Mouse (Mus musculus): Measurements from ENCODE around the gene March6.

The March6 gene

DNA sequence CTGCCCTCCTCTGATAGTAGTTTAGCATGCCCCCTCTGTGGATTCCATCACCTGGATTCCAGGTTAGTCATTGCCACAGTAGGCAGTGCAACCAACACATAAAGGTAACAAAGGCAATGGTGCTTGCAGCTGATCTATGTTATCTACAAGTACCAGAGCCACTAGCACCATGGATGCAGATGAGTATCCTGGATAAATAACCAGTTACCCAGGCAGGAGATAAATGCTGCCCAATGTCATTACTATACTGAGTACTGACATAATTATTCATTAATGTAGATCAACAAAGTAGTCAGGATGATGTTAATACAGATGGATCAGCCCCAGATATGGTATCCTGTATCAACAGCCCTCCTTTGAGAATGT lies 19.5 kb downstream of the March6 start:
- no peak for DNase-seq

DNA sequence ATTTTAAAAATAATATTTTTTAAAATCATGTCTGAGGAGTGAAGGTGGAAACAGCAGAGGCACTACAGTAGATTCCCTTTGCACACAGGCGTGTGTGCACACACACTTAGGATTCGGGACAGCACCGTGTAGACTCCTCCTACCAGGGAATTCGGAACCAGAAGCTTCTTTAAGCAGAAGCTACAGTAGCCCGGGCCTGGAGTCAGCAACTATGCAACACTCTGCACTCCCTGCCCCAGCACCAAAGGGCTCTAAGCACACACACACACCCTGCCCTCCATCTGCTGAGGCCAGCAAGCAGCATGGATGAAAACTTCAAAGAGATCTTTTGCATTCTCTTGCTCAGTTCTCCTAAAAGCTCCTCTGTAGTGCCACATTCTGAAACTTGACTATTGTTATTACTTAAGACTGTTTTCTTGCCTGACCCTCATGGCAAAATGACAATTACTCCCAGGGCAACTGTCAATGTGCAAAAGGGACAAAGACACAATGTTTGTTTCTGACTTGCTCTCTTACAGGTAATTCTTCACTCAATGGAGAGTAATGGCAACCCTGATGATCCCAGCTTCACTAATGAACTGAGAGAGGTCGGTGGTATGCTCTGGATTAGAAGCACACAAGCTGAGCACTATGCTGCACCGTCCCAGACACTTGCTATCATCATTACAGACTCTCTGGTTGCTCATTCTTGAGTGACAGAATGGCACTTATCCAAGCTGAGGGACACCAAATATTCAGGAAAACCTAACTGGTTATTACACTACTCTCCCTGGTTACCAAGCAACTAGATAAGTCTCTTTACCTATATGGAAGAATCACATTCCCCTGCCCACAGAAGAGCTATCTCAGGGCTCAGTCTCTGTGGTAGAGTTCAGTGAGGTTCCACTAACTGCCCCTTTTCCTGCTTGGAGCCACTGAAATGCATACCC lies 20.1 kb downstream of the March6 start:
- no peak for DNase-seq

DNA sequence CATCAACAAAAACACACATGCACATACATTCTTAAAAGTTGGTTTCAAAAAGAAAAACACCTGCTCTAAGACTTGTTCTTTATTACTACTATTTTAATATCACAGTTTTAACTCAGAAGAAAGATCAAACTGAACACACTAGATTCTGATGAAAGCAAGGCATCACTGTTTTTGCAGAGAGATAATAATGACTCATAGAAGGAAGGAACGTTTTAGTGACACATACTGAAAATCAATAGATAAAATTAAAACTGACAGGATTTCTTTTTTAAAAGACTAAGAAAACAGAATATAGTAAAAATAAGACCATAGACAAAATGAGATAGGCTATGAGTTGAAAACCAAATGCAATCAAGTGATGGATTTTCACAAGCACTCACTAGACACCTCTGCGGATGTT lies 25.8 kb downstream of the March6 start:
- DNase-seq, result no peak

DNA sequence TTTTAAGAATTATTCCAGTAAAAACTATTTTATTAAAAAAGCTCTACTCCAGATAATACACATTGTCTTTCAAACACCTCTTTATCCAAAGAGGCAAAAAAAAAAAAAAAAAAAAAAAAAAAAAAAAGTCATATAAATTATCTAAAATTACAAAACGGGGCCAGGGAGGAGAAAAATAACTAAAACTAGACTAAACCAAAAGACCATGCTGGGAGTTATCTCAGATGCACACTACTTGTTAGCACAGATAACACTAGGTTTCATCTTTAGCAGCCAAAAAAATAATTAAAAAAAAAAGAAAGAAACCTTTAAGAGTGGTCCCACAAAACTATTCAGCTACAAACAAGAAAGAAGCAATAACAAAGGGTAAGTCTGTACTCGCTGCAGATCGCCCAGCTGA lies 27.4 kb downstream of the March6 start:
- no peak for DNase-seq

DNA sequence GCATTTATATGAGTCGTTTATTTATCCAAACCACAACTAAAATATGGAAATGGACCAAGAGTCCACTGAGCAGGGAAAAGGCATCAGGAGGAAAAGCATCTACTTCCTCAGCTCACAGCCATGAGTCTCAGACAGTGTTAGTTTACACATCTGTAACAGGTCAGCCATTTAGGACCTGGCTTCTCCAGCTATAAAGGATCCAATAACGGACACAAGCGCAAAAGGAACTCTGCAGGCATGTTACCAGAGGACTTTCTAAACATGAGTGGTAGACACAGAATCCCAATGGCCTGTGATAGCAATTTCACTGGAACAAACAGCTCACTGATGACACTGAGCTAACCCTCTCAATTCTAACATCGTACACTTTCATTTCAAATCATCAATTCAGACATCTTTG lies 27.9 kb downstream of the March6 start:
- DNase-seq, result no peak

DNA sequence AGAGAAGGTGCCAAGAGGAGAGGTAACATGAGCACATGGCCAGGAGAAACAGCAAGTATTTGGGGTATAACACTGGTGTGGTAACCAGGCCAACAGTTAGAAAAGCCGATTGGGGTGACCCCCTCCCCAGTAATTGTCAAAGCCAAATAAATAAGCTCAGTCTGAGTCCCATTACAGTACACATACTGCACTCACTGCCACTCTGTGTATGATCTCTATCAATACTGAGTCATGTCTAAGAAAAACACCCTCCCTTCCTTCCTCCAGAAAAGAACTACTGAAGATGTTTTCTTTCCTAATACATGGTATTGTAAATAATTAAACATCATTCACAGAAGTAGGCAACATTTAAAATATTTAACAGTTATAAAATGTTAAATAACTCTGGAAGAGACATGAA lies 28.5 kb downstream of the March6 start:
- DNase-seq, result no peak

DNA sequence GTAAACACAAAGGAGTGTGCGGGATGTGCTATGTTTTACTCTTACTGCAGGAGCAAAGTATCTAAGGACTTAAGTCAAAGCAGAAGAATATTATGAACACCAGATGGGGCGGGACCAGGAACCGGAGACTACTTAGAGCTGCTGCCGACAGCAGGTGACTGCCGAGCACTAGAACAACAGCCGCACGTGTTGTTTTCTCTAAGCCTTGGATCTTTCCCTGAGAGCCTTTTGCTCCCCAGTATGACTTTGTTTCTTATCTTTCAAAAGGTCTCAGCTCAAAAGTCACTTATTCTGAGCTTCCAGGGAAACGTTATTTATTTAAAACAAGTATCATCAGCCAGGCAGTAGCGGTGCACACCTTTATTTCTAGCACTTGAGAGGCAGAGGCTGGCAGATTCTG lies 36.0 kb downstream of the March6 start:
- no peak for DNase-seq

DNA sequence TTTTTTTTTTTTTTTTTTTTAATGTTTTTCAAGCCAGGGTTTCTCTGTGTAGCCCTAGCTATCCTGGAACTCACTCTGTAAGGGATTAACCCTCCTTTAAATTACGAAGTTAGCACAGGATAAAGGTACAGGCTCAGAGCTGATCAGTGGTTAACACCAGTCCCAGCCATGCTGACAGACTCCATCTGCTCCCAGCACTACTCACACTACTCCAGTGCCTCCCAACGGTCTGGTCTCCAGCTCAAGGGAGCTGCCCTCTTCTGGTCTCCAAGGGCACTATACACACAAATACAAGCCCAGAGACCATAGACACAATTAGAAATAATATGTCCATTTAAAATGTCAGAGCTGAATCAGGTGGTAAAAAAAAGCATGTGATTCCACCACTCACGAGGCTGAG lies 36.5 kb downstream of the March6 start:
- no peak for DNase-seq

DNA sequence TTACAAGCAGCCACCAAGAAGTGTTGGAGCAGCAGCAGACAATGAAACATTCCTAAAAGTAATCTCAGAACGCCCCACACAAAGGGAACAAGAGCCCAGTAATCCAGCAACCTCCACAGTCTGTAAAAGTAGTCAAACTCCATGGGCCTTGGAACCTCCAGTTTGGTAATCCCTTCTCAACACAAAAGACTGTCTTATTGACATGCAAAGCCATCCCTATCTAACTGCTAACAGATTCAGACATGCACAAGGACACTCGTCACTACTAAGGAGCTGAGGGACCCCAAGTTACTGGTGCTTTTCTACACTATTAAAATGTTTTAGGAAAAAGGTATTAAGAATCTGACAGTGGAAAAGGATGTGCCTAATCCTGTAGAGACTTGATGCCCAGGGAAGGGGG lies 43.4 kb downstream of the March6 start:
- no peak for DNase-seq

DNA sequence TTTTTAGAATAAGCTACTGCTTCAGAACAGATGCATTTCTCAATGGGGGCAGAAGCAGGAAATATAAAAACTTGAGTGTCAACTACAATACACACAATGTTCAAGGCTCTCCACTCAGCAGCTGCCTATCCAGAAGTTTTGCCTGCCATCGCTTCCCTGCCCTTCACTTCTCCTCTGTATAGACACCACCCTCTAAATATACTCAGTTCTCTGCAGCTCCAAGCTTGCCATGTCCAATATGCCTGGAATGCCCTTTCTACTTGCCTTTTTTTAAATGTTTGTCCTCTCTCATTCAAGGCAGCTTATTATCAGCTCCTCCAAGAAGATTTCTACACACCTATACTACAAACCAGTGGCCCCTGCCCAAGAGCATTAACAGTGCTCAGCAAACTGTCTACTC lies 54.2 kb downstream of the March6 start:
- DNase-seq, result no peak

DNA sequence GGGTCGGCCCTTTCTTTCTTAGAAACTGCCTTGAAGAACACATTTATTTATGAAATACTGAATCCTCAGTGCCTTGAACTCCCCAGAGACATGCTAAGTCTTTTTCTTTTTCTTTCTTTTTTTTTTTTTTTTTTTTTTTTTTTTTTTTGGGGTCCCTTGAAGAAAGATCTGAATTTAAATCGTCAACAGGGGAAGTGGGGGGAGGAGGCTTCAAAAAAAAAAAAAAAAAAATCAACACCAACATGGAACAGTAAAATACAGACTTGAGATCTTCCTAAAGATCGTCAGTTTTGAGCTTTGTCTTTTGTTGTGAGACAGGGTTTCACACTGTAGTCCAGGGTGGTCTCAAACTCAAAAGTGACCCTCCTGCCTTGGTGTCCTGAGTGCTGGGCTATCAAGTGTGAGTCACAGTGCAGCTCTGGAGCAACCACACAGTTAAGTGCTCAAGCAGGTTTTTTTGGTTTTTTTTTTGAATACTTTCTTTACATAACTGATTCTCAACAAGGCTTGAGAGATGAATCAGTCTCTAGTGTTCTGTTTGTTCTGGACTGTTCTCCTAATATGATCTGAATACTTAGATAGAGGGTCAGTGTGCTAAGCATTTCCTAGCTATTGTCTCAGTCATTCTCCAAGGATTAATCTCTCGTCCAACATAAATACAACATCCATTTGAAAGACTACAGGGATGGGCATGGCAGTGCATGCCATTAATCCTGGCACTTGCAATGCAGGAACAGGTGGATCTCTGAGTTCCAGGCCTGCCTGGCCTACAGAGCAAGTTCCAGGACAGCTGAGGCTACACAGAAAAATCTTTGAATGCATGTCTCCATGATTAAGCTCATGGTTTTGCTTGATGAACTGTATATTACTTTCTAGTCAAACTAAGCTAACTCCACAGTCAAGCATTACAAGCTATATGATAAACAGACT lies 57.9 kb downstream of the March6 start:
- no peak for DNase-seq

DNA sequence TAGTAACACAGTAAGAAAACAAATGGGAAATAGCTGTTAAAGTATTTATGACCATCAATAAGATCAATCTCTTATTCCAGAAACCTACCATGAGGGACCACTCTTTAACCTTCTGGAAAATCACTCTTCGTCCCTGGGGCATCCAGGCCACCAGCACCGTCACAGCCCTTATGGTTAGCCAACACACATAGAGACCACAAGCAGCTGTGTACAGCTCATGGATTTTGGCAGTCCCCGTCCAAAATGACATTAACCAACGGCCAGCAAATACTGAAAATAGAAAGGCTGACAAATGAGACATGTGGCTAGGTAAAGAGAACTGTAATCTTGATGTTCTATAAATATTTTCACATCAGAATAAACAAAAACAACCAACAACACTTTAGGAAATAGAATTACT lies 59.3 kb downstream of the March6 start:
- DNase-seq, result no peak

DNA sequence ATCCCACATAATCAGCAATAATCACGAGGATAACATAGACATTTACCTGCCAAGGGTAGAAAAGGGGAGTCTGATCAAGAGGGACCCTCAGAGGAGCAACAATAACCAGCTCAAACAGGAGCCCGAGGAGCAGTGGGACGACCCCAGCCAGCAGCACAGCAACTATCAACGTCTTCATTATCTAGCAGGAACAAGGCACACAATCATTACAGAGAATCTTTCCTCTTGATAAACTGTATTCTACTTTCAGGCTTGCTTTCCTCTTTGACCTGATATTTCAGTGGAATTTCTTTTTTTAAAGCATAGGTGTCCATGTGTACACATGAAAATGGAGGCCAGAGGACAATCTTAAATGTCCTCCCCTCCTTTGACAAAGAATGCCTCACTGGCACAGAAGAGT lies 61.4 kb downstream of the March6 start:
- no peak for DNase-seq

DNA sequence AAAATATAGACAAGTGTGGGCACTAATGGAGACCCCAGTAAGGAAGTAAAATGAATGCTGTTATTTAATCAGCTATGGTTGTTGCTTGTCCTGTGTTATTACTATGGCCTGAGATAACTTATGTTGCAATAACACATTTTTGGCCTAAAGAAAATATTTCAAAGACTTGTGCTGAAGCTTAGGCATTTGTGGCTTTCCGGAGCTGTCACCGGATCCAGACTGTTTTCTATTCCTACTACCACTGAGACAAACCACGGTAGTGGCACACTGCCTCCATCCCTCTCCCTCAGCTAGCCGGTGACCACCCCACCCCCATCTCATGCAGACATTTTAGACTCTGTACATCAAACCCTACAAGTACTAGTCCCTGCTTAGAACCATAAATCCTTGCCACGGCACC lies 62.0 kb downstream of the March6 start:
- no peak for DNase-seq

DNA sequence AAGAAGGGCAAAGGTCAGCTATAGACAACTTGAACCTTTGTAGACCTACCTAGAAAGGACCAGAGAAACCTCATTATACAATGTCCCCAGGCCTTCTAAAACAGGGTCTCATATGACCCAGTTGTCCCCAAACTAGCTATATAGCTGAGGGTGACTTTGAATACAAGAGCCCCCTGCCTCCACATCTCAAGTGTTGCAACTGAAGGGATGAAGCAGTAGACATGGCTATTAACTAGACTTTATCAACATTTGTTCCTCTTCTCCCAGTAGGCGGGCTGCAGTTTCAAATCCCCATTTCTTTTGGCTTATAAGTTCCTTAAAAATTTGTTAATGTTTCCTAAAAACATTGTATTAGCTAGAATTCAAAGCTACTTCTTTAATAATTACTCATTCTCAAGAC lies 64.1 kb downstream of the March6 start:
- DNase-seq, result no peak

DNA sequence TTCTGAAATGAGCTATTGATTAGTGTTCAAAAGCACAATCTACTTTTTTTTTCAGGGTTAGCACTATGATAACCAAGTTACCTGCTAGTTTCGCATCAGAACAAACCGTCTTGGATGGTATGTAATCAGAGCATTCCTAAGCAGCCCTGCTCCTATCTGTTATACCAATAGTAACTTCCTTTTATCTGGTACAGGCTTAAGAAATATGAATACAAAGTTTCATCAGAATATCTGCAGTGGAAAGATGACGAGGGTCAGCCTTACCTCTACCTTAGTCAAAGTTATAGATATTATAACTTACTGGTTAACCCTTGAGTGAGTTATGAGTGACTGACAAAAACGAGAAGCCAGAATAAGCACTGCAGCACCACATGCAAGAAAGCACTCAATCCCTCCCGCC lies 64.6 kb downstream of the March6 start:
- no peak for DNase-seq

DNA sequence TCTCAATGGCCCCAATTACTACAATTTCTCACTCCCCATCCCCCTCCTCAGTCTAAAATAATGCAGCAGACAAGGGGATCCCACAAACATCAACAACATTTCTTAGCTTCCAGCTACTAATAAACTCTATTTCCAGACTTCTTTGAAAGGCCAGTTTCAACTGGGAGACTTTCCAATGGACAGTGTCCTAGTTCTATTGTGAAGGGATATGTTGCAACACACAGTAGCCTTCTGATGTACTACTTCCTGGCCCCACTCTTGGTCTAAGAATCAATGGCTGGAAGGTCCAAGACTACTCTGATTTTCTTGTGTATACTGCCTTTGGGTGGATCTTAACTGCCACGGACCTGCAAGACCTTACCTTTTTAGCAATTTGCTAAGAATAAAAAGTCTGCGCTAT lies 65.0 kb downstream of the March6 start:
- no peak for DNase-seq

DNA sequence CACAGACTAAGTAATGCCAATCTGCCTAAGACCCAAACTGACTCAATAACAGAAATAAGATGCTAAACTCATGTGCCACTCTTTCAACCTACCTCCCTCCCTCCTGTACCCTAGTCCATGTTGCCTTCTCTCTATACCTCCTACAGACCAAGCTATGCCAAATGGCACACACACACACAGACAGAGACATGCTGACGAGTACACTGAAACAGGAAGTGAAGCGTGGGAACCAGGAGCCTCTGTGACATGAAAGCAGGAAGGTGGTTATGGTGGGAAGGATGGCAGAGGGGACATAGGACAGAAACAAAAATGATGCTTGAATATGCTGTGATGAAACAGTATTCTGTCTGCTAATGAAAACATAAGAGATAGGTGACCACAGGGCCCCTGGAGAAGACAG lies 70.3 kb downstream of the March6 start:
- DNase-seq, result no peak

DNA sequence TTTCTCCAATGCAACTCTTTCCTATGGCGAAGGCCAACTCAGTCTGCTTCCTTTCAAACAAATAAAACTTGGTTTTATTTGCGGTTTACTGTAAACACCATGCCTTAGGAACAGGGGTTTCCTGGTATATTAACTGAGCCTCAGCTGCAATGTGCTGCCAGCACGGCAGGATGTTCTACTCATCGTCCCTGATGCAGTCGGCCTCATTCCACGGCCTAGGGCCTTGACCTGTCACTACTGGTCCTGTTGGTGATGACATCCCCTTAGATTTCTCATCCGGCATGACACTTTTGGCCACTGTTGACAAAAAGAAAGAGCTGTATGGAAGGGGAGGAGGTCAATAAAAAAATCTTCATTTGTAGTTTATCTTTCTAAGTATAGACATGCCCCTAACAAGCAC lies 72.8 kb downstream of the March6 start:
- DNase-seq, result no peak

DNA sequence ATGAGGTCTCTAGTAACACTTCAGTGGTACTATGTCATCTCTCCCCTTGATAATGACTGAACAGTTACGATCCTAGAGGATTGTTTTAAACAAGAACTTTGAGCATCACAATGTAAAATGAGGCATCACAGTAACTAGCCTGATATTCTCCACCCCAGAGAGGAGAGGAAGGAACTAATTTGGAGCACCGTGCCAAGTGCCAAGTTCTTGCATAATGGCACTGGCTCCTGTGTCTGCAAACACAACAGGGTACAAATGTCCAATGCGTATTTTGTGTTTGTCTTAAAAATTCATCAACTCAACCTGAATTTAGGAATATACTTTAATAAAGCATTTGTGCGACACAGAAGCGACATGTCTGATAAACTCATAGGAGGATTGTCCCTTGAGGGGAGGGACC lies 74.5 kb downstream of the March6 start:
- no peak for DNase-seq

DNA sequence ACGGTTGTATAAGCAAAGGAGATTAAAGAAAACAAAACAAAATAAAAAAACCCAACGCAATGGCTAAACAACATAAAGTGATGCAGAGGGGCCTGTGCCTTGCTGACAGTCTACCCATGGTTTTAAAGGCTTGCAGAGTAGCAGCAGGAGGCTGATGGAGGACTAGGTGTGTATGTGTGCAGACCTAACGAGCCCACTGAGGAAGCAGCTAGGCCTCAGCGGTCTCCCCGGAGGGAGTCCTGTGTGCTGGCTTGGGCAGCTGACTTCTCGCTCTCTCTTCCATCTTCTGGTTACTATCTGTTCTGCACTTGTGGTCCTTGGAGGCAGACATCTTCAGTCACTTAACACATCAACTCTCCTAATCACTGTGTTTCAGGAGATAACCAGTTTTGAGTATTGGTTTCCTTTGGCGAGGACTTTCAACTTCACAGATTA lies 76.0 kb downstream of the March6 start:
- no peak for DNase-seq

DNA sequence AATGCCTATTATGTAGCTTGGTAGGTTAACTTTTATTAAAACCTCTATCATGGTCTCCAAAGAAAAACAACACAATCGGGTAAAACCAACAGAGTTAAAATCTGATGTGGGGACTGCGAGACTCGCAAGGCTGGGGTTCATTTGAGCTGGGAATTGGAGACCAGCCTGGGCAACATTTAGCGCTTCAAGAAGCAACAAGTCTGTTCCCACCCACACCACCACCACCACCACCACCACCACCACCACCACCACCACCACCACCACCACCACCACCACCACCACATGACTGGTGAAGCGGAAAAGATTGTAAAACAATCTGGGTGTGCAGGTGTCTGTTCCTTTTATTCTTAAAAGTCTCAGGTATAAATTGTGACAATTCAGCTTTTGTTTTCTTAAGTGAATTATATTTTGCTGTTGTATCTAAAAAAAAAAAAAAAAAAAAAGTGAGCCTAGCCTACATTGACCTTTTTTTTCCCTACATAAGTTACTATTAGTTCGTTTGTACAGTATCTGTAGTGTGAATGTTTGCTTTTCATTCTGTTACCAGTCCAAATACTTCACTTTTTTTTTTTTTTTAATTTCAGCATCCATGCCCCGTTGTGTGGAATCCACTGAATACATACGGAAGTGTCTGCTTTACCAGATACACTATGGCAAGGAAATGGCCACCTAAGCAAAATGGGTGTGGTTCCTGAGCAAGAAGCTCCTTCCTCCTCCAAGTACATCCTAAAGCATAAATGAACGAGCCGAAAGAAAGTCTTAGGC lies 76.6 kb downstream of the March6 start:
- no peak for DNase-seq
